ENCODE assay signal across 8 mouse cellular contexts in genomic region chr5:110108305-110108628, GRCm38 (mm10). TPM values are rescaled to one million over a fixed set of nuclear protein-coding genes. Genes with fewer than 3 reads are reported as not detected.
DNase-seq lines count a peak whose midpoint lies in the region; ATAC-seq and TF ChIP-seq lines count a peak whose summit lies in the region.

No protein-coding gene starts in this region.

- peaks cover 17% of the 10 kb centered on the region for H3K36me3 ChIP-seq in liver, adult 2 months (ENCODE audit: control insufficient read depth, insufficient read depth, low read length)
- H3K36me3 ChIP-seq in forebrain, embryonic 11.5 days (ENCODE audit: control insufficient read depth, insufficient read depth, low read length): peaks cover 13% of the 10 kb centered on the region
- H3K36me3 ChIP-seq in limb, embryonic 13.5 days: peaks cover 47% of the 10 kb centered on the region
- H3K36me3 ChIP-seq in neural tube, embryonic 13.5 days: peaks cover 50% of the 10 kb centered on the region

- TF ChIP-seq CTCF in liver, adult 2 months (IDR thresholded peaks at IDR 0.05; ENCODE audit: low read depth, low read length): 0 out of 2 replicates have a peak, but pooled peaks have one; percentile 7

- H3K4me1 ChIP-seq in liver, adult 2 months (ENCODE audit: control insufficient read depth, insufficient read depth, low read length): peaks cover 6% of the 10 kb centered on the region; the same call in 1 of the 2 replicates
- H3K4me1 ChIP-seq in forebrain, embryonic 11.5 days (replicated peaks; ENCODE audit: control insufficient read depth, insufficient read depth, low read length): peaks cover 8% of the 10 kb centered on the region; the same call in 1 of the 2 replicates
- peaks cover 16% of the 10 kb centered on the region for H3K4me1 ChIP-seq in limb, embryonic 13.5 days
- peaks cover 25% of the 10 kb centered on the region for H3K4me1 ChIP-seq in neural tube, embryonic 13.5 days (replicated peaks)

- no peaks in the 10 kb centered on the region for H3K9me3 ChIP-seq in forebrain, embryonic 11.5 days (ENCODE audit: control insufficient read depth, low read length)
- 0 out of 2 replicates have a peak, but pooled peaks cover 5% of the 10 kb centered on the region for H3K9me3 ChIP-seq in limb, embryonic 13.5 days
- no peaks in the 10 kb centered on the region for H3K9me3 ChIP-seq in neural tube, embryonic 13.5 days

- peaks cover 6% of the 10 kb centered on the region; the same call in 1 of the 2 replicates for H3K79me2 ChIP-seq in liver, adult 2 months (ENCODE audit: control insufficient read depth, insufficient read depth, low read length)

- 1% methylated on average over 7 of the region's 7 CpGs for WGBS in liver, adult 2 months
- WGBS in forebrain, embryonic 11.5 days: 0% methylated on average over 7 of the region's 7 CpGs
- 2% methylated on average over 7 of the region's 7 CpGs for WGBS in limb, embryonic 13.5 days
- 1% methylated on average over 7 of the region's 7 CpGs for WGBS in neural tube, embryonic 13.5 days

- DNase-seq in liver, adult 2 months (ENCODE audit: extremely low read depth, low read depth, low spot score): no peak
- DNase-seq in liver: no peak
- DNase-seq in forebrain, embryonic 11.5 days (ENCODE audit: low spot score): no peak
- DNase-seq in left cerebral cortex, adult 8-10 months (ENCODE audit: low spot score in 2 of 2): no peak
- DNase-seq in cerebellum, adult 9-10 months: no peak
- DNase-seq in yolk sac, embryonic 10.5 days (ENCODE audit: low spot score): no peak

- no peak overlapping the region for H3K9ac ChIP-seq in liver, adult 2 months (ENCODE audit: low read depth, low read length)
- peak overlapping the region; percentile 63; the same call in 1 of the 2 replicates for H3K9ac ChIP-seq in forebrain, embryonic 11.5 days (ENCODE audit: low read length)
- H3K9ac ChIP-seq in limb, embryonic 13.5 days: no peak overlapping the region
- no peak overlapping the region for H3K9ac ChIP-seq in neural tube, embryonic 13.5 days

- H3K27ac ChIP-seq in liver, adult 2 months (replicated peaks; ENCODE audit: insufficient read depth, low read depth, low read length): no peak overlapping the region
- H3K27ac ChIP-seq in forebrain, embryonic 11.5 days (ENCODE audit: low read depth, low read length): peak overlapping the region; percentile 58; the same call in 1 of the 2 replicates
- peak overlapping the region; percentile 99; the same call in 1 of the 2 replicates for H3K27ac ChIP-seq in limb, embryonic 13.5 days
- H3K27ac ChIP-seq in neural tube, embryonic 13.5 days (replicated peaks): peak overlapping the region; percentile 97

- no peaks in the 10 kb centered on the region for H3K27me3 ChIP-seq in liver, adult 2 months (ENCODE audit: control insufficient read depth, insufficient read depth, low read length)
- no peaks in the 10 kb centered on the region for H3K27me3 ChIP-seq in forebrain, embryonic 11.5 days (ENCODE audit: control insufficient read depth, insufficient read depth, low read length)
- no peaks in the 10 kb centered on the region for H3K27me3 ChIP-seq in limb, embryonic 13.5 days
- no peaks in the 10 kb centered on the region for H3K27me3 ChIP-seq in neural tube, embryonic 13.5 days

- no peak for ATAC-seq in forebrain, embryonic 11.5 days (replicated peaks; ENCODE audit: low FRiP score)
- no peak for ATAC-seq in limb, embryonic 13.5 days (ENCODE audit: low FRiP score, low read depth)
- no peak for ATAC-seq in neural tube, embryonic 13.5 days (ENCODE audit: low read depth)

- peak overlapping the region; percentile 81; the same call in 1 of the 2 replicates for H3K4me2 ChIP-seq in forebrain, embryonic 11.5 days (ENCODE audit: low read depth, low read length, severe bottlenecking)
- peak overlapping the region; percentile 92 for H3K4me2 ChIP-seq in limb, embryonic 13.5 days (replicated peaks)
- peak overlapping the region; percentile 96 for H3K4me2 ChIP-seq in neural tube, embryonic 13.5 days

- peak overlapping the region; percentile 85; the same call in 1 of the 2 replicates for H3K4me3 ChIP-seq in liver, adult 2 months (ENCODE audit: insufficient read depth, low read depth, low read length)
- H3K4me3 ChIP-seq in forebrain, embryonic 11.5 days (ENCODE audit: low read depth, low read length): peak overlapping the region; percentile 50
- peak overlapping the region; percentile 77 for H3K4me3 ChIP-seq in limb, embryonic 13.5 days
- peak overlapping the region; percentile 74 for H3K4me3 ChIP-seq in neural tube, embryonic 13.5 days

- no peak for TF ChIP-seq POLR2A in liver, adult 2 months (IDR thresholded peaks at IDR 0.05; ENCODE audit: extremely low read depth, insufficient read depth, low read length)

RNA-seq across cellular contexts. Expression of gene Gtpbp6, which starts 0.3 kb away (rescaled TPM):
- 9.0 and 10.7 TPM in 2 replicates for total RNA-seq in liver, adult 2 months (2014; rRNA removed)
- 32.9 and 45.2 TPM in 2 replicates for polyA plus RNA-seq in liver, adult 2 months (2012; rRNA removed)
- 24.4 and 28.2 TPM in 2 replicates for polyA plus RNA-seq in forebrain, embryonic 11.5 days (2014; fragmentation: Nextera tagmentation; extraction: Ambion mirVana)
- 33.6 and 33.7 TPM in 2 replicates for polyA plus RNA-seq in limb, embryonic 13.5 days (2015; fragmentation: Nextera tagmentation; extraction: Ambion mirVana)
- 49.4 and 58.0 TPM in 2 replicates for polyA plus RNA-seq in neural tube, embryonic 13.5 days (2015; fragmentation: Nextera tagmentation; extraction: Ambion mirVana)
- 10 to 100 TPM; 67.3 to 88.7 (median 83.2) TPM for total RNA-seq in left cerebral cortex, adult 8-10 months (2022)

RNA-seq across cellular contexts. Expression of gene Zfp605, which starts 1.6 kb away (rescaled TPM):
- total RNA-seq in liver, adult 2 months (2014; rRNA removed): 2.5 and 2.6 TPM in 2 replicates
- 0.19 and 0.32 TPM in 2 replicates for polyA plus RNA-seq in liver, adult 2 months (2012; rRNA removed)
- 6.3 and 6.4 TPM in 2 replicates for polyA plus RNA-seq in forebrain, embryonic 11.5 days (2014; fragmentation: Nextera tagmentation; extraction: Ambion mirVana)
- 5.3 and 5.7 TPM in 2 replicates for polyA plus RNA-seq in limb, embryonic 13.5 days (2015; fragmentation: Nextera tagmentation; extraction: Ambion mirVana)
- polyA plus RNA-seq in neural tube, embryonic 13.5 days (2015; fragmentation: Nextera tagmentation; extraction: Ambion mirVana): 11.8 and 12.5 TPM in 2 replicates
- 10 to 100 TPM; 15.0 to 19.2 (median 16.1) TPM for total RNA-seq in left cerebral cortex, adult 8-10 months (2022)

RNA-seq across cellular contexts. Expression of gene Plcxd1, which starts 8.5 kb away (rescaled TPM):
- total RNA-seq in liver, adult 2 months (2014; rRNA removed): 0.13 and 0.92 TPM in 2 replicates
- 0.62 and 2.0 TPM in 2 replicates for polyA plus RNA-seq in liver, adult 2 months (2012; rRNA removed)
- polyA plus RNA-seq in forebrain, embryonic 11.5 days (2014; fragmentation: Nextera tagmentation; extraction: Ambion mirVana): 0.43 and 1.3 TPM in 2 replicates
- 1.6 and 1.9 TPM in 2 replicates for polyA plus RNA-seq in limb, embryonic 13.5 days (2015; fragmentation: Nextera tagmentation; extraction: Ambion mirVana)
- 1.8 and 2.4 TPM in 2 replicates for polyA plus RNA-seq in neural tube, embryonic 13.5 days (2015; fragmentation: Nextera tagmentation; extraction: Ambion mirVana)
- 10 to 100 TPM; 10.2 to 15.1 (median 14.1) TPM for total RNA-seq in left cerebral cortex, adult 8-10 months (2022)

RNA-seq across cellular contexts. Expression of gene Gm35315, which starts 14.0 kb away (rescaled TPM):
- 1.7 and 2.9 TPM in 2 replicates for total RNA-seq in liver, adult 2 months (2014; rRNA removed)
- 0.20 and 0.26 TPM in 2 replicates for polyA plus RNA-seq in liver, adult 2 months (2012; rRNA removed)
- 1.3 and 2.7 TPM in 2 replicates for polyA plus RNA-seq in forebrain, embryonic 11.5 days (2014; fragmentation: Nextera tagmentation; extraction: Ambion mirVana)
- 1.0 and 1.1 TPM in 2 replicates for polyA plus RNA-seq in limb, embryonic 13.5 days (2015; fragmentation: Nextera tagmentation; extraction: Ambion mirVana)
- polyA plus RNA-seq in neural tube, embryonic 13.5 days (2015; fragmentation: Nextera tagmentation; extraction: Ambion mirVana): 0.32 and 0.73 TPM in 2 replicates
- 1 to 10 TPM in 2 of 4 experiments, under 1 TPM in 2; 0.61 to 2.1 (median 1.2) TPM for total RNA-seq in left cerebral cortex, adult 8-10 months (2022)

RNA-seq across cellular contexts. Expression of gene Chfr, which starts 27.4 kb away (rescaled TPM):
- 17.3 and 18.4 TPM in 2 replicates for total RNA-seq in liver, adult 2 months (2014; rRNA removed)
- 19.8 and 19.9 TPM in 2 replicates for polyA plus RNA-seq in liver, adult 2 months (2012; rRNA removed)
- 64.1 and 69.2 TPM in 2 replicates for polyA plus RNA-seq in forebrain, embryonic 11.5 days (2014; fragmentation: Nextera tagmentation; extraction: Ambion mirVana)
- polyA plus RNA-seq in limb, embryonic 13.5 days (2015; fragmentation: Nextera tagmentation; extraction: Ambion mirVana): 30.1 and 32.3 TPM in 2 replicates
- 99.2 and 102 TPM in 2 replicates for polyA plus RNA-seq in neural tube, embryonic 13.5 days (2015; fragmentation: Nextera tagmentation; extraction: Ambion mirVana)
- 10 to 100 TPM; 41.8 to 50.5 (median 45.1) TPM for total RNA-seq in left cerebral cortex, adult 8-10 months (2022)
